Mouse (Mus musculus): Measurements from ENCODE around the gene Tln2. TPM values are rescaled to one million over a fixed set of nuclear protein-coding genes. Genes with fewer than 3 reads are reported as not detected.
A peak's percentile ranks its signal among the peaks of the same experiment; 100 is the strongest.

The Tln2 gene
- polyA plus RNA-seq, 1 experiment = 17.0 TPM

- no peak overlapping the region for H3K9ac ChIP-seq (ENCODE audit: low read depth, poor library complexity, severe bottlenecking)
- H3K9me3 ChIP-seq (replicated peaks; ENCODE audit: control insufficient read depth, insufficient read depth, low read length, poor library complexity, severe bottlenecking) = no peaks in the 10 kb centered on the region
- H3K27me3 ChIP-seq (ENCODE audit: control insufficient read depth, insufficient read depth, low read length, poor library complexity, severe bottlenecking) = no peaks in the 10 kb centered on the region
- no peaks in the 10 kb centered on the region for H3K36me3 ChIP-seq (ENCODE audit: control insufficient read depth, insufficient read depth, low read length, poor library complexity, severe bottlenecking)
- no peak overlapping the region for H3K27ac ChIP-seq (ENCODE audit: insufficient read depth, low read length)
- TF ChIP-seq EP300 (IDR thresholded peaks at IDR 0.05; ENCODE audit: insufficient read depth, low read depth, low read length) = no peak
- TF ChIP-seq CTCF (IDR thresholded peaks at IDR 0.05; ENCODE audit: low read depth, low read length) = no peak
- no peak for TF ChIP-seq POLR2A (IDR thresholded peaks at IDR 0.05; ENCODE audit: insufficient read depth, low read length)
- no peak overlapping the region for H3K4me3 ChIP-seq (ENCODE audit: low read depth, low read length)
- H3K4me1 ChIP-seq (ENCODE audit: control insufficient read depth, insufficient read depth, low read length) = peaks cover 3% of the 10 kb centered on the region
Observed at GRCm38 (mm10) chr9:67328451-67328850, 231.1 kb downstream of the Tln2 start.

DNA sequence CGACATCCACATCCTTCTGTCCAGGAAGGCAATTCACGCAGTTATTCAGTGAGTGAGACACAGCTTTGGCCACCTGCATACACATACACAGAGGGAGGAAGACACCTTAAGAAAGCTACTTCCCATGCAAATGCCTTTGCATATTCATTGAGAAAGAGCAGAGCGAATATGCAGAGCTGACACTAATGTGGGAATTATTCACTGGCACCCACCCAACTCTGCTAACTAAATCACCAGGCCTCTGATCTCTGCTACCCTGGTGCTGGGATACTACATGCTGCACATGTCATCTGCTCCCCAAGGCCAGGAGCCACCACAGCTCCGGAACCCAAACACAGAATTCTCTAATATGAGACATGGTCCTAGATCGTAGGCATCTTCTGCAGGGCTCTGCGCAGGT lies 237.6 kb downstream of the Tln2 start:
- Histone ChIP-seq H3K36me3 (ENCODE audit: control insufficient read depth, insufficient read depth, low read length, poor library complexity, severe bottlenecking) (no peaks in the 10 kb centered on the region), H3K4me1 (ENCODE audit: control insufficient read depth, insufficient read depth, low read length) (peaks cover 3% of the 10 kb centered on the region), H3K27ac (ENCODE audit: insufficient read depth, low read length) (no peak overlapping the region), H3K9ac (ENCODE audit: low read depth, poor library complexity, severe bottlenecking) (no peak overlapping the region), H3K9me3 (replicated peaks; ENCODE audit: control insufficient read depth, insufficient read depth, low read length, poor library complexity, severe bottlenecking) (no peaks in the 10 kb centered on the region), H3K27me3 (ENCODE audit: control insufficient read depth, insufficient read depth, low read length, poor library complexity, severe bottlenecking) (no peaks in the 10 kb centered on the region), H3K4me3 (ENCODE audit: low read depth, low read length) (no peak overlapping the region)
- TF ChIP-seq EP300 (IDR thresholded peaks at IDR 0.05; ENCODE audit: insufficient read depth, low read depth, low read length) = no peak
- no peak for TF ChIP-seq CTCF (IDR thresholded peaks at IDR 0.05; ENCODE audit: low read depth, low read length)
- no peak for TF ChIP-seq POLR2A (IDR thresholded peaks at IDR 0.05; ENCODE audit: insufficient read depth, low read length)

GRCm38 (mm10) chr9:67315356-67315755 lies 244.1 kb downstream of the Tln2 start:
- Histone ChIP-seq H3K27me3 (ENCODE audit: control insufficient read depth, insufficient read depth, low read length, poor library complexity, severe bottlenecking) (no peaks in the 10 kb centered on the region), H3K9ac (ENCODE audit: low read depth, poor library complexity, severe bottlenecking) (no peak overlapping the region), H3K36me3 (ENCODE audit: control insufficient read depth, insufficient read depth, low read length, poor library complexity, severe bottlenecking) (no peaks in the 10 kb centered on the region), H3K4me1 (ENCODE audit: control insufficient read depth, insufficient read depth, low read length) (no peaks in the 10 kb centered on the region), H3K4me3 (ENCODE audit: low read depth, low read length) (no peak overlapping the region), H3K9me3 (replicated peaks; ENCODE audit: control insufficient read depth, insufficient read depth, low read length, poor library complexity, severe bottlenecking) (no peaks in the 10 kb centered on the region), H3K27ac (ENCODE audit: insufficient read depth, low read length) (no peak overlapping the region)
- no peak for TF ChIP-seq EP300 (IDR thresholded peaks at IDR 0.05; ENCODE audit: insufficient read depth, low read depth, low read length)
- TF ChIP-seq CTCF (IDR thresholded peaks at IDR 0.05; ENCODE audit: low read depth, low read length) = peak; percentile 50

- TF ChIP-seq CTCF (IDR thresholded peaks at IDR 0.05; ENCODE audit: low read depth, low read length) (no peak), EP300 (IDR thresholded peaks at IDR 0.05; ENCODE audit: insufficient read depth, low read depth, low read length) (no peak), POLR2A (IDR thresholded peaks at IDR 0.05; ENCODE audit: insufficient read depth, low read length) (no peak)
- Histone ChIP-seq H3K9ac (ENCODE audit: low read depth, poor library complexity, severe bottlenecking) (no peak overlapping the region), H3K4me3 (ENCODE audit: low read depth, low read length) (no peak overlapping the region), H3K9me3 (replicated peaks; ENCODE audit: control insufficient read depth, insufficient read depth, low read length, poor library complexity, severe bottlenecking) (0 out of 2 replicates have a peak, but pooled peaks cover 2% of the 10 kb centered on the region), H3K4me1 (ENCODE audit: control insufficient read depth, insufficient read depth, low read length) (no peaks in the 10 kb centered on the region), H3K27me3 (ENCODE audit: control insufficient read depth, insufficient read depth, low read length, poor library complexity, severe bottlenecking) (no peaks in the 10 kb centered on the region), H3K36me3 (ENCODE audit: control insufficient read depth, insufficient read depth, low read length, poor library complexity, severe bottlenecking) (no peaks in the 10 kb centered on the region; the same call in 1 of the 2 replicates), H3K27ac (ENCODE audit: insufficient read depth, low read length) (no peak overlapping the region)
Observed at GRCm38 (mm10) chr9:67304992-67305391, 254.5 kb downstream of the Tln2 start.

DNA sequence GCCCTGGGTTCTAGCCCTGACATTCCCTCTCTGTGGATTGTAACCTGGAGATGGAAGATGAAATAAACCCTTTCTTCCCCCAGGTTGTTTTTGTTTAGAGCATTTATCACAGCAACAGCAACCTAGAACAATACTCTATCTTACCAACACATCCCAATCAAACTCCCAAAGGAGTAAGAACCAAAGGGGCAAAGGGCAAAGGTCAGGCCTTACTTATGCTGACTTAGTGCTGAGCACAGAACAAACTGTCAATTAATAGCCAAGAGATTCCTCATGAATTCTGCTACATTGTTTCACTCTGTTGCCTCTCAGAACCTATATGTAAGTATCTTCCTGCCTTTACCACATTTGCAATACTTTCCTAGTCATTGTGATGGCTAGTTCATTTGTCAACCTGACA lies 255.5 kb downstream of the Tln2 start:
- Histone ChIP-seq H3K9ac (ENCODE audit: low read depth, poor library complexity, severe bottlenecking) (no peak overlapping the region), H3K4me3 (ENCODE audit: low read depth, low read length) (no peak overlapping the region), H3K9me3 (replicated peaks; ENCODE audit: control insufficient read depth, insufficient read depth, low read length, poor library complexity, severe bottlenecking) (0 out of 2 replicates have a peak, but pooled peaks cover 2% of the 10 kb centered on the region), H3K4me1 (ENCODE audit: control insufficient read depth, insufficient read depth, low read length) (no peaks in the 10 kb centered on the region), H3K27me3 (ENCODE audit: control insufficient read depth, insufficient read depth, low read length, poor library complexity, severe bottlenecking) (no peaks in the 10 kb centered on the region), H3K36me3 (ENCODE audit: control insufficient read depth, insufficient read depth, low read length, poor library complexity, severe bottlenecking) (no peaks in the 10 kb centered on the region; the same call in 1 of the 2 replicates), H3K27ac (ENCODE audit: insufficient read depth, low read length) (no peak overlapping the region)
- no peak for TF ChIP-seq CTCF (IDR thresholded peaks at IDR 0.05; ENCODE audit: low read depth, low read length)
- no peak for TF ChIP-seq POLR2A (IDR thresholded peaks at IDR 0.05; ENCODE audit: insufficient read depth, low read length)
- TF ChIP-seq EP300 (IDR thresholded peaks at IDR 0.05; ENCODE audit: insufficient read depth, low read depth, low read length) = no peak

DNA sequence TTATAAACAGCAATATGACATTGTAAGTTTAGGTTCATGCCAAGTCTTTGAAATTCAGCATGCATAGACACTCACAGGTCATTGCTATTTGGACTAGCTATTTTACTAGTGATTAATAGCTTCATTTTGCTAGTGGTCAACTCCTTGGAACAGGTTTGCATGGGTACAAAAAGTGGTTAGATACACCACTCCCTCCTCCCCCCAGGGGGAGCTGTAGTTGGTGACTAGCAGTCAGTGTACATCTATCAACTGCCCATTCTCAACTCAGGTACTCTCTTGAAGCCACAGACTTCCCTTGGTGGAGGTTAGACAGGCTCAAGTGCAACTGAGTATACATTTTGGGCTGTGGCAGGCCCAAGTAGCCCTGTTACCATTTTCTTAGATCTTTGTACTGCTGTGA lies 256.5 kb downstream of the Tln2 start:
- Histone ChIP-seq H3K36me3 (ENCODE audit: control insufficient read depth, insufficient read depth, low read length, poor library complexity, severe bottlenecking) (no peaks in the 10 kb centered on the region; the same call in 1 of the 2 replicates), H3K4me3 (ENCODE audit: low read depth, low read length) (no peak overlapping the region), H3K9ac (ENCODE audit: low read depth, poor library complexity, severe bottlenecking) (no peak overlapping the region), H3K9me3 (replicated peaks; ENCODE audit: control insufficient read depth, insufficient read depth, low read length, poor library complexity, severe bottlenecking) (0 out of 2 replicates have a peak, but pooled peaks cover 2% of the 10 kb centered on the region), H3K27ac (ENCODE audit: insufficient read depth, low read length) (no peak overlapping the region), H3K27me3 (ENCODE audit: control insufficient read depth, insufficient read depth, low read length, poor library complexity, severe bottlenecking) (no peaks in the 10 kb centered on the region), H3K4me1 (ENCODE audit: control insufficient read depth, insufficient read depth, low read length) (no peaks in the 10 kb centered on the region)
- TF ChIP-seq CTCF (IDR thresholded peaks at IDR 0.05; ENCODE audit: low read depth, low read length) (no peak), POLR2A (IDR thresholded peaks at IDR 0.05; ENCODE audit: insufficient read depth, low read length) (no peak), EP300 (IDR thresholded peaks at IDR 0.05; ENCODE audit: insufficient read depth, low read depth, low read length) (no peak)

All from ES-Bruce4 (cell line).